ENCODE assay signal across 33 mouse cellular contexts in genomic region chr10:94253260-94253807, GRCm38 (mm10). TPM values are rescaled to one million over a fixed set of nuclear protein-coding genes. Genes with fewer than 3 reads are reported as not detected.
"Had no signal": no experiment of that assay in that cellular context is flagged by ENCODE, and none has a peak within 500 bp of the region (broad histone marks: within the 10 kb centered on the region; RNA-seq: fewer than 3 reads in every experiment).

No protein-coding gene starts in this region.

- H3K4me2 ChIP-seq: liver, embryonic 13.5 days; midbrain, embryonic 13.5 days; neural tube, embryonic 13.5 days had no signal

- H3K36me3 ChIP-seq: liver, embryonic 13.5 days; midbrain, embryonic 10.5 days; midbrain, embryonic 13.5 days; neural tube, embryonic 13.5 days had no signal

- H3K27me3 ChIP-seq: midbrain, embryonic 13.5 days; neural tube, embryonic 13.5 days had no signal

- H3K4me3 ChIP-seq: left cerebral cortex, adult 2 months; liver, embryonic 13.5 days; megakaryocyte, embryonic 14.5 days; midbrain, embryonic 10.5 days; midbrain, embryonic 13.5 days; myocyte; neural tube, embryonic 13.5 days had no signal

- H3K4me1 ChIP-seq: megakaryocyte, embryonic 14.5 days had no signal

- DNase-seq: kidney, adult 2 months; kidney, postnatal 36 days; layer of hippocampus, postnatal 36 days; liver, embryonic 13.5 days; lung, adult 2 months; lung, postnatal 36 days; right cerebral cortex, adult 18-20 months; right cerebral cortex, postnatal 14 days; right cerebral cortex, postnatal 4 days; thymus, adult 2 months; thymus, postnatal 14 days; thymus, postnatal 4 days had no signal

- H3K27ac ChIP-seq: left cerebral cortex, adult 2 months; liver, embryonic 13.5 days; midbrain, embryonic 10.5 days; midbrain, embryonic 13.5 days; neural tube, embryonic 13.5 days; stomach, postnatal 0 days had no signal

- ATAC-seq: intestine, embryonic 16.5 days; lung, postnatal 0 days; midbrain, embryonic 13.5 days; midbrain, embryonic 16.5 days had no signal

- H3K9ac ChIP-seq: liver, embryonic 13.5 days; midbrain, embryonic 13.5 days; neural tube, embryonic 13.5 days had no signal

- H3K9me3 ChIP-seq: liver, embryonic 13.5 days; midbrain, embryonic 10.5 days; midbrain, embryonic 13.5 days had no signal

RNA-seq across cellular contexts. Expression of gene Gm4792, which starts 45.2 kb away (rescaled TPM):
- total RNA-seq: layer of hippocampus, adult 8-10 months; layer of hippocampus, postnatal 10 days; layer of hippocampus, postnatal 36 days; left cerebral cortex, adult 2 months; left cerebral cortex, postnatal 10 days; left cerebral cortex, postnatal 36 days; liver, adult 2 months; monocyte, adult 5-6 weeks; neutrophil, adult 5-6 weeks had no signal
- polyA plus RNA-seq: intestine, embryonic 16.5 days; kidney, adult 2 months; limb, embryonic 11.5 days; limb, embryonic 14.5 days; liver, adult 2 months; liver, embryonic 13.5 days; liver, embryonic 16.5 days; lung, adult 2 months; lung, postnatal 0 days; midbrain, embryonic 10.5 days; myocyte; neural tube, embryonic 13.5 days; stomach, embryonic 14.5 days; thymus, adult 2 months had no signal
